Mouse (Mus musculus) spleen, postnatal 36 days (tissue): ENCODE measurements around the gene Pdss2.

Experiments
- DNase-seq, 2 experiments: peaks; one replicate each; pipeline ENCODE4 v3.0.0; 2022; ENCODE audit warnings: low spot score in 2 of 2, mixed read lengths in 1 of 2

Gene Pdss2

DNA sequence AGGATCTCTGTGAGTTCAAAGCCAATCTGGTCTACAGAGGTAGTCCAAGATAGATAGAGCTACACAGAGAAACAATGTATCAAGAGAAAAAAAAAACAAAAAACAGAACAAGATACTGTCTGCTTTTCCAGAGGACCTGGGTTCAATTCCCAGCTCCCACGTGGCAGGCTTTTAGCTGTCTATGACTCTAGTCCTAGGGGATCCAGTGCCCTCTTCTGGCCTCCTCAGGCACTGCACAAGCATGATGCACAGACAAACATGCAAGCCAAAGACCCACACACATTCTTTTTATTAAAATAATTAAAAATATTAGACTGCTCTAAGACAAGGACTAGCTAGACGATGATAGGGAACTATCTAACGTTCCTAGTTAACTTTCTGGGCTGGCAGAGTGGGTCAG is 214.5 kb downstream of the Pdss2 start:
- DNase-seq = no peak

DNA sequence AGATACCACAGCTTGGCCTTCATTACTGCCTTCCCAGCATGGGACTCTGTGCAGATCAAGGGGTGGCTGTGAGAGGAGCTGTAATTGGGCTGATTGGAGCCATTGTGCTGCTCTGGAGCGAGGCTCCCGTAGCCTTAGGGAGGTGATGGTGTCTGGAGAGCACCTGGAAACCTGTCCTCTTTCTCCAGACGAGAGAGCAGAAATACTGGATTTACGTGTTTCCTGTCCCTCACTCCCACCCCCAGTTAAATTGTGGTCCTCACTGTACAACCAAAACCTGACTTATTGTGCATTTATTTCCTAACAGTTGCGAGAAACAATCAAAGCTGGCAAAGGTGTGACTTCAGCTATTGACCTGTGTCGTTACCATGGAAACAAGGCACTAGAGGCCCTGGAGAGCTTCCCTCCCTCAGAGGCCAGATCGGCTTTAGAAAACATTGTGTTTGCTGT is 218.2 kb downstream of the Pdss2 start:
- DNase-seq = no peak

DNA sequence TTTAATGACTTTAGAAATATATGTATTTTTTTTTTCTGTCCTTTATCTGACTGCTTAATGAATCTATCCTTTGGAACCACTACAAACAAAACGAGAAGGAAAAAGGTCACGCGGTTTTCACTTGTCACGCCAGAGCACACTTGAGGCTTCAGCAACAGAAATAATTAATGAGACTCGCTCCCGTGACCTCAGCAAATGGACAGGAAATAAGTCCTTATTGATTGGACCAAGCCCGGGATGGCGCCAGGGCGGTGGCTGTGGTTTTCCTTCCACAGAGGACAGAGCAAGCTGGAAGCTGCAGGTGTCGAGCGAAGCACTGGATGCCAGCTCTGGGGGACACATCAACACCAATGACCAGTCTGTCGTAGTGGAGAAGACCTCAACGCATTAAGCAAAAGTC is 218.8 kb downstream of the Pdss2 start:
- DNase-seq = no peak

DNA sequence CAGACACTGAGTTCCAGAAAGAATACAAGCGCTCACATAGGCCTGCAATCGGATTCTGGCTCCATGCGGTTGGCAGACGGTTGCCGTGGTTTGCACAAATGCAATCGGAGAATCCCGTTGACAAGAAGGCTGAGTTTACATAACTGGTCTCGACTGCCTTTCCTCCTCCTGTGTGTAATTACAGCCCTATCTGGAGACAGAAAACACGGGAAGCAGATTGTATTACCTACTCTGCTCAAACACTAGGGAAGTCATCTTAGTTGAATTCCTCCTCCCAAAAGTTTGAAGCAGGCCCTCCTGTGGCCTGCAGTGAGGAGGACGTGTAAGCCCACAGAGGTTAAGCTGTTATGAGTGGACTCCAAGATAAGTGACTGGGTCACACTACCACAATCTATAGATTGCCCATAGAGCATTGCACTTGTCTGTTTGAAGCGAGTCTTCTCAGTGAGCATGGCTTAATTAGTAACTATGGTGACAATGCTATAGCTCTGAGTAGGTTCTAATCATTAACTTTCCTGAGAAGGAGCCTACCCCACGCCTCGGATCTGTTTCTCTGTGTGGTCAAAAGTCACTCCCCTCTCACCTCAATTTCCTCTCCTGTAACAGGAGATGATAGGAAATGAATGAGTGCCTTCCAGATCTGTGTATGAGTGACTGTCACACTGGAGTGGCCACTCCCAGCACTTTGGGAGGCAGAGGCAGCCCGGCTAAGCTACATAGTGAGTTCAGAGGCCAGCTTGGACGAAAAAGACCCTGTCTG is 219.9 kb downstream of the Pdss2 start:
- no peak for DNase-seq

DNA sequence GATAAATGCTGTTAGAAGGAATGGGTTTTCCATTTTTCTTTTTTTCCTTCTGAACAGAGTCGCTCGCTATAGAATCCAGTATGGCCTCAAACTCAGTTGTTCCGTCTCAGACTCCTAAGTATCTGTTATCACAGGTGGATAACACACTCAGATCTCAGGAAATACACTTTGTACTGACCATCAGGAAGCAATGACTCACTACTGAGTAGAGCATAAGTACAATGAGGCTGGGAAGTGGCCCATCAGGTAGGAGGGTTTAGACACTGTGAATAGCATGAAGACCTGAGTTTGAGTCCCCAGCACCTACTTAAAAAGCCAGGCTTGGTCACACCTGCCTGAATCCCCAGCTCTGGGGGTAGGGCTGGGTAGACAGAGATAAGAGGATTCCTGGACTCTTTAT is 227.4 kb downstream of the Pdss2 start:
- no peak for DNase-seq

DNA sequence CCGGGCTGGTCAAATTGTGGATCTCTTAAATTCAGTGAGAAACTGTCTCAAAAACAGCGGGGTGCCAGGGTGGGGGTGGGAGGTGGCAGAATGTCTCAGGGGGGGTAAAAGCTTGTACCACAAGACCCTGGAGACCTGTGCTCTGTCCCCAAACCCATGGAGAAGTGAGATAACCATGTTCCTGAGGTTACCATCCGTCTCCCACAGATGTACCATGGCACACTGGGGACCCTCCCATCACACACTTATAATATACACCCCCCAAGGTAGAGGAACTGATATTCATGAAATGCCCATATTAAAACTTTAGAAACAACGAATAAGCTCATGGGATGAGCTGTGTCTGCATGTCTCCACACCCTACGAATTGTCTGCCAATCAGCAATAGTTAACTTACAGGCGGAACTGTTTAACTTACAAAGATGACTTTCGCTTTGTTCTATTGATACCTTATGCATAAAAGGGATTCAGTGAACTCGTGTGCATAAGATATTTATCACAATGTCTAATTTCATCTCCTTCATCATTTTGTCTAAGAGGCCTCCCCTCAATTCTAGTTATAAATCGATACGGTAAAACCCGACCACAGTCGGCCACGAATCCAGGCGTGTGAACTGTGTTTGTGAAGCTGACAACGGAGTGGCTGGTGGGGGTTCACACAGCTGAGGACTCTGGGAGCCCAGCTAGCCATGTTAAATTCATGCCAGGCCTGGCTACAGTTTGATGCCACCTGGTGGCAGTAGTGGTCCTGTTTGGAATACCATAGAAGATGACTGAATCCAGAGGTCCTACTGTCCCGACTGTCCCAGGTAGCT is 230.8 kb downstream of the Pdss2 start:
- DNase-seq = peak; percentile 48

DNA sequence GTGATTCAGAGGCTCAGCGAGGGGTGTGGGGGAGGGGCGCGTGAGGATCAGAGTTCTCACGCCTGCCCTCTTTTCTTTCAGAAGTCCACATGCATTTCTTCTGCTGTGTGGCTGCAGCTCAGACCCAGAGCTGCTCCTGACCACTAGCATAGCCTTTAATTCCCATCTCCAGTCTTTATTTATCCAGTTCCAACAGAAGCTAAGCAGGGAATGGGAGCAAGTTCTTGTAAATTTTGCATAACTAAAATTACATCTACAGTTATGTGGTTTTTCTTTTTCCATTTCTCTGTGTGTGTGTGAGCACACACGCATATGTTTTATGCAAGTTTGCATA is 231.3 kb downstream of the Pdss2 start:
- DNase-seq = no peak

DNA sequence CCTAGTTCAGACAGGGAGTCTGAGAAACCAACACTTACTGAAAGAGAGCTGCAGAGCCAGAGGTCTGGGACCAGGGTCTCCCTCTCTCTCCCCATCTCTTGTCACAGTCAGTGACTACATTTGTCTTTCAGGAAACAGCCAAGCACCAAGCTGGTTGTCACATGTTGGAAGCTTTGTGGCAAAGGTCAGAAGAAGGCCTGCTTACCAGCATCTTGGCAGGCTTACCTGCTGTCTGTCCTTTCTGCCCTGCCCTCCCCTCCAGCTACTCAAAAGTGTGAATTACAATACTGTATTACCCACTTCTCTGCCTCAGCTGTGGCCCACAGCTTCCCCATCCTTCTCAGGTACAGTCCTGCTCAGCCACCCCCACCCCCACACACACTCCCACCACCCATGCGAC is 232.9 kb downstream of the Pdss2 start:
- no peak for DNase-seq

DNA sequence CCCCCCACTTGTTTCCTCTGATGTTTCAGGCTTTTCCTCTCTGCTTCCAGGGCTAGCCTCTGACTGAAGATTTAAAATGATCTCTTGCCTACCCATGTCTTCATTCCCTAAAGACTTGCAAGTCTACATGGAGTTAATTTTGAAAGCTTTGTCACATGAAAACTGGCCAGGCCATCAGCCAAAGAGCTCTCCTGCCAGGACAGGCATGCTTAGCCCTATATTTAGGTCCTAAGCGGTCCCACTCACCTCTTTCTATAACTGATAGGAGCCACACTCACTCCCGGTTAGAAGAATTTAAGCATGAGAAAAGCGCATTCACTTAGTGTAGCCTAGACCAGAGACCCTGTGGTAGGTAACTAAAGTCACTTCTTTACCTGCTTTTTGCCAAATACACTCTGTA is 233.4 kb downstream of the Pdss2 start:
- no peak for DNase-seq

DNA sequence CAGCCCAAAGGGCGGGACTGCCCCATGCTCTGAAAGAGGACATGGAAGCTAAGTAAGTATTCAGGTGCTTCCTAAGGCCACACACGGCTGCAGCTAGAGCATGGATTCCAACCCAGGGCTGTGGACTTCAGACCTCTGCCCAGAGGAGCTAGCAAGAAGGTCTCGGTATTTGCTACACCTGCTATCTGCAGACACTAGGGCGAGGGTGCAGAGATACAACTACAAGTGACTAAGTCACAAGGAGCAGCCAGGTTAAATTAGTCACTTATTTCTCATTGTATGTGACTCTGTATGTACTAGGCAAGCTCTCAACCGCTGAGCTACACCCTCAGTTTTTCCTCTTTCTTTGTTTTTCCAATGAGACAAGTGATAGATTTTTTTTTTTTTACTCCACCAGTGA is 241.5 kb downstream of the Pdss2 start:
- no peak for DNase-seq

DNA sequence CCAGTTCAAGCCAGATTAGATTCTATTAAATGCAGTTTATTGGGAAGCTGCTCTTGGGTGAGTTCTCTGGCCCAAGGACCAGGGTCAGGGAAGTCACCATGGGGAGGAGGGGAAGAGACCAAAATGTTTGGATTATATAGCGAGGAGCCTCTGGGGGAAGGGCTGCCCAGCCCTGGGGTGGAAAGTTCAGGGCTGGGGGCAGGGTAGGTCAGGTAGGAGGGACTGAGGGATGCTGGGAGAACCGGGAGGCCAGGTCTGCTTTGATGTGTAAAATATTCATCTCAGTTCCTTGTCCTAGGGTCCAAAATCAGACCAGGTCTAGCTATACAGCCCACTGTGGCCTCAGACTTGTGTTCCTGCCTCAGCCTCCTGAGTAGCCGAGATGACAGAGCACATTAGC is 241.9 kb downstream of the Pdss2 start:
- DNase-seq = no peak

DNA sequence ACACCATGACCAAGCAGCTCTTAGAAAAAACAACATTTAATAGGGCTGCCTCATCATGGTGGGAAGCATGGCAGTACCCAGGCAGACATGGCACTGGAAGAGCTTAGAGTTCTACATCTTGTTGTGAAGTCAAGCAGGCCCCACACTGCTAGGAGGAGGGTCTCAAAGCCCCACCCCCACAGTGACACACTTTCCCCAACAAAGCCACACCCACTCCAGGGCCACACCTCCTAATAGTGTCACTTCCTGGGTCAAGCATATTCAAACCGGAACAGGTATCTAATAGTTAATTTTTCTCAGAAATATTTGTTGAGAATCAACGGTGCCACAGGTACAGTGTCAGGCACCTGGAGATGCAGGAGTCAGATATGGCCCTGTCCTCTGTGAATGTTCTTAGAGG is 244.9 kb downstream of the Pdss2 start:
- no peak for DNase-seq

DNA sequence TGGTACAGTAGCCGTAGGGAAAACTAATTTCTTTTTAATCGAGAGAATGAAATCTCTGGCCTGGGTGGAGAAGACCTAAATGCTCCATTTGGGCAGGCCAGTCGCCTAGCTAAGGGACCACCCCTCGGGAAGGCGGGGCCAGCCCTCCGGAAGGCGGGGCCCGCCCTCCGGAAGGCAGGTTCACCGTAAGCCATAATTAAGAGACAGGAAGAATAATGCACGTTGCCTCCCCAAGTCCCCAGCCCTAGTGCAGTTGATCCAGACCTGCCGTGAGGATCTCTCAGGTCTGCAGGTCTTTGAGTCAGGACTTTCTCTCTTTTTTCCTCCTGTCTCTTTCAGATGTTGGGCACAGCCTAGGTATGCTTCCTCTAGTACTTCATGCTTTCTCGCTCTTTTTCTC is 246.4 kb downstream of the Pdss2 start:
- DNase-seq = peak; percentile 12

DNA sequence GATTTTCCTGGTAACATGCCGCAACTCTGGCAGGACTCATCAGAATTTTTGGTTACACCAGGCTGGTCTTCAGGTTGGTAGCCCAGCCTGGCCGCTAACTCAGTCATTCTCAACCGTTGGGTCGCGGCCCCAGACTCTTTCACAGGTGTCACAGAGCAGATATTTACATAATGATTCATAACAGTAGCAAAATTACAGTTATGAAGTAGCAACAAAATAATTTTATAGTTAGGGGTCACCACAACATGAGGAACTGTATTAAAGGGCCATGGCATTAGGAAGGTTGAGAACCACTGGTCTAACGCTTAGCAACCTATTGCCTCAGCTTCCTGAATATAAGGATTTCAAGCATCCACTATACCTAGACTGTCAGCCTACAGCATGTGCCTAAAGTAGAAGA is 247.0 kb downstream of the Pdss2 start:
- DNase-seq = no peak

DNA sequence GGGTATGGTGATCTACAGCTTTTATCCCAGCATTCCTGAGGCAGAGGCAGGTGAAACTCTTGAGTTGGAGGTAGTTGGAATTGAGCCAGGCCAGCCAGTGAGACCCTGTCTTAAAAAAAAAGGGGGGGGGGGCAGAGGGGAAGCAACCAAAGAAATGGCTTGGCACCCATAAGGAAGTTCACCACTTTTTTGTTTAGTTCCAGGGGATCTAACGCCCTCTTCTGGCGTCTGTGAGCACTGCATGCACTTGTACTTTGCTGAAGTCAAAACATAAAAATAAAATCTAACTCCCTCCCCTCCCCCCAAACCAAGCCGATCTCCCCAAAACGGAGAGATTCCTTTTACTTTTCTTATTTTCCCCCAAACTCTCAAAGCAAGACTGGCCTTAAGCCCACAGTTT is 254.1 kb downstream of the Pdss2 start:
- DNase-seq = no peak

DNA sequence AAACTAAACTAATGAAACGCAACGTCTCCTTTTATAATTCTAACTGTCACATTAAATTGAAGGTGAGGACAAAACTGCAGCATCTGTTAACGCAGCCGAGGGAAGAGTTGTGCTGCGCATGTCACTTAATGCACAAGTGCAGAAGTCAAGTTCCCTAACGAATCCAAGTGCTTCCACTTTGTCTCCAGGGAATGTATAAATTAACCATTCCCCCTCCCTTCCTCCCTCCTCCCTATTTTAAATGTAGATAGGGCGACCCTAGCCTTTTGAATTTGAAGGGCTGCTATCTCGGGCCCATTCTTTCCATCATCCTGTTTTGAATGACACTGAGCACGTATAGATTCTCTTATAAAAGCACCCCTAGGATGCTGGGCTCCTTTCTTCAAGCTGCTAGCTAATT is 256.2 kb downstream of the Pdss2 start:
- DNase-seq = no peak

DNA sequence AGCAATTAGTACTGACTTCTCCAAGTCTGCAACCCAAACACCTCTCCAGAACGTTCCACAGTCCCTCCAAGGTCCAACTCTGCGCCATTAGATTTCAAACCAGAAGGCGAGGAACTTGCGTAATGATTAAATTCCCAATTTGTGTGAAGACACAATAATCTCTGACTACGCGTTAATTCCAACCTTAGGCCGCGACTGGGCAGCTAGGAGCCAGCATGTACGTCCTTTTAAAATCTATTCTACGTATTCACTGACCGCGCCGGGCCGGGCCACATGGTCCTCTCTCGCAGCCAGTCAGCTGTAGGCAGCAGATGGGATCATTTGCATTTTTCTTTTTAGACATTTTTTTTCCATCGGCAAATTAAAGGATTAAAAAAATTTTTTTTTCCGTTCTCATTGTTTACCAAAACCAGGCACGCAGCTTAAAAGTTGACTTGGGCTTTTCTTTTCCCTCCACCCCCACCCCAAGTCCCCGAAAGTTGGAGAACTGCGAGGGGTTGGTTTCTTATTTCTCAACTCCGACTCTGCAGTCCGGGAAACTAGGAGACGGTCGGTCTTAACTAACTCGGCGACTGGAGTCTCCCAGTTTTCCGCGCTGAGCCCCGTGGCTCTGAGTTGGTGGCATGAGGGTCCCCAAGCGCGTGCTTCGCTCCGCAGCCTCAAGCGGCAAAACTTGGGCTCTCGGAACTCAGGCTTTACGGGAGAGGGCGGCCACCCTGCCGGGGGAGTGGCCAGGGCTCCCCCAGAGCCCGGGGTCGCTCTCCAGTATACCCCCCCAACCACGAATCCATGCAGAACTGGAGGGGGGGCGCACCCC is 256.8 kb downstream of the Pdss2 start:
- peak; percentile 27 to 41 for DNase-seq

DNA sequence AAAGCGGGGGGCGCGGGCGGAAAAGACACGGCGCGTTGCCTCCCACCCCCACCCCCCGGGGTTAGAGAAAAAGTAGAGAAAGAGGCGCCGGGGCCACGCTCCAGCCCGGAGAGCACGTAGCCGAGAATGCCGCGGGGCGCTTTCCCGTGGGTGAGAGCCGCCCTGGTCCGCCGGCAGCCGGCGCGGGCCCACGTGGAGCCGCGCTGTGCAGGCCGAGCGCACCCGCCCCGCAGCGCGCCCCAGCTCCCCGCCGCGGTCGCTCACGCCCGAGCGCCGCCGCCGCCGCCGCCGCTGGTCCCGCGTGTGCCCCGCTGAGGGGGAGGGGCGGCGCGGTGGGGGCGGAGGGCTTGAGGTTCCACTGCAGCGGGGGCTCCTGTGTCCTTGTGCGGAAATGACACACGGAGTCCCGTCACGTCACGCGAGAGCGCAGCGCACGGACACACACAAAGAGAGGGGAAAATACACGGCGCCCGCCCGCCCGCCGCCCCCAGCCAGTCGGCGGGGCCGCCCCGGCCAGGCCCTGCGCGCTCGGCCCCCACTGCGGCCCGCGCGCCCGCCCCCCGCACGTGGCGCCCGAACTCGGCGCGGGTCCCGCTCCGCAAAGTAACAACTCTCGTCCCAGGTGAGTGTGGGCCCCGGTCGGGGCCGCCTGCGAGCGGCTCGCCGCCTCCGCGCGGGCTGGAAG is 257.6 kb downstream of the Pdss2 start, which contains the start of gene Bend3:
Bend3 (plus strand) TSS at position 81 of the 685 bp plus-strand sequence.
- DNase-seq = peak; percentile 45 to 57

DNA sequence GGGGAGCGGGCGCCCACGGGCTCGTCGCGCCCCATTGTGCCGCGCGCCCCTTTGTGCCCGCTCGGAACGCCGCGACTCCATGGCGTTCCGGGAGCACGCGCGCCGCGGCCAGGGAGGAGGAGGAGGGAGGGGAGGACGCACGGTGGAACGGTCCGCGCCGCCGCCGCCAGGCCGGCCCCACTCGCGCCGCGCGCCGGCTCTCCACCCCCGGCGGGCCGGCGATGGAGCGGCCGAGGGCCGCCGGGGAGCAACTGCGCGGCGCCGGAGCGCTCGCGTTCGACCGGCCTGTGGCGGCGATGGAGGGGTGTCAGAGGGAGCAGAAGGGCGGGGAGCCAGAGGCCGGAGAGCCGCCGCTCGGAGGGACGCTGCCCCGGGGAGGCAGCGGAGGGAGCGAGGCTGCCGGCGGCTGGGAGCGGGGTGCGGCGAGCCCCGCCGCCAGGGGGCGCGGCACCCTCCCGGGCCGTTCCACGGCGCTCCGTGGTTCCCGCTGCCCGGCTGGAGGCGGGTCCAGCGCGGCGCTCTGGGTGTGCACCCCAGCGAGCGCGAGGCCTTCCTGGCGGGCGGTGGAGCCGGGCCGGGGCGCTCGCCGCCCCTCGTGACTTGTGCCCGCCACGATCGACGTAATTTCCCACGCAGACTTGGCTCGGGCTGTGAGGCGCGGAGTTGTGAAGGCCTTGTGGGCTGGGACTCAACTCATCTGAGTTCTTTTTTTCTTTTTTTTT is 258.3 kb downstream of the Pdss2 start:
- DNase-seq = peak; percentile 87 to 88

DNA sequence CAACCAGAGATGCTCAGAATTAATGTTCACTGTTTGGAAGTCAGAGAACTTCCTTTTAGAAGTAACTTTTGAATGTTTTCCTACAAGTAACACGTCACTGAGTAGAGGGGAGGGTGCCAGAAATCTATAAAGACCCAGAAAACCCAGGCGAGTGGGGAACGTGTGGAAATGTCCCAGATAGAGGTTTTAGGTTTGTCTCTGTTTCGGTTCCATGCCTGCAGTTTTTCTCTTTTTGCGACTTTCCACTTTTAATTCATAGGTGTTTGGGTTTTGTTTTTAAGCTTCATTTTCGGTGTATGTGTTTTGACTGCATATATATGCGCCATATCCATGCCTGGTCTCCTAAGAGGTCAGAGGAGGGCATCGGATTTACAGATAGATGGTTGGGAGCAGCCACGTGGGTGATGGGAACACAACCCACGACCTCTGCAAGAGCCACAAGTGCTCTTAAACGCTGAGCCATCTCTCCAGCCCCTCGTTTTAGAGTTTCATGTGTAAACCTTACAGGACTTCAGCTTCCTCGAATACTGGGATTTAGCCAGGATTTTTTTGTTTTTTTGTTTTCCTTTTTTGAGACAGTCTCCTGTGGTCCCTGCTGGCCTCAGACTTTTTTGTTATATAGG is 259.1 kb downstream of the Pdss2 start:
- DNase-seq = no peak

DNA sequence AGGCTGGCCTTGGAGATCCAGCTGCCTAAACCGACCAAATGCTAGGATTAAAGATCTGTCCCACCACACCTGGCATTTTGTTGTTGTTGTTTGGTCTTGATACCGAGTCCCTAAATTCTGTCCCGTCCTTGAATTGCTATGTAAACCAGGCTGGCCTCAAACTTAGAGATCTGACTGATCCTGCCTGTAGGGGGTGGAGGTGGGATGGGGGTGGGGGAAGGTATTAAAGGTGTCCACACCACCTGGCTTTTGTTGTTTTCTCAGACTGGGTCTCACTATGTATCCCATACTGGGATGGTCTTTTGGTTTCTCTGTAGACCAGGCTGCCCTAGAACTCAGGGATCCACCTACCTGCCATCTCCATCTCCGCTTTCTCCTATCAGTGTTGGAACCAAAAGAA is 259.9 kb downstream of the Pdss2 start:
- DNase-seq = no peak
